Mouse (Mus musculus): ENCODE measurements at regions not wholly inside any gene's neighbourhood (a gene's known extent, or its start where the extent isn't known, plus 50 kb on each side); places are given as distances from the start of the nearest gene placed in this dataset.
"Not testable (repeated sequence)": the region's sequence is repeated elsewhere in the genome, so short reads cannot be mapped to it uniquely, and the experiment has no call there.

DNA sequence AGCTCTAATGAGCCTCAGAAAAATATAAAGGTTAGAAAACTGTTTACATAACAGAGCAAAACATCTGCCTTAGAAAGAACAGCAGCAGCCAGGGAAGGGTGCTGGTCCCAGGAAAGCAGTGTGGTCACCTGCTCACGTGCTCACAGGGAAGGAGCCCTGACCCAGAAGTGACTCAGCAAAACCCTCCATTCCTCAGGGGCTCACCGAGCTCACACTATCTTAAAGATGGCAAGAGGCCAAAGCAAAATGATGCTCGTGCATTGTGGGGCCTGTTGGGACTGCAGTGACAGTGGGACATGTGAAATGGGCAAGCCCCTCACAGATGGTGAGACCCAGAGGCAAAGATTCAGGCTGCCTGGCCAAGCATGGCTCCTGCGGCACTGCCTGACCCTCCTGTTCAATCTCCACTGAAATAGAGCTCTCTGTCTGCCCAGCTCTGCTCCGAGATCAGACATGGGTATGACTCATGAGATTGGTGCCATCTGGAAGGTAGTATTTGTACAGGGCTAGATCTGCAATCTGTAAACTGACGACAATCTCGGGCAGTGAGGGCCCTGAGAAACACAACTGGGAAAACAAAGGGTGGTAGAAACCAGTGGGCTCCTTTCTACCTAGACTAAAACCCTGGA lies 138.4 kb downstream of the Tcp10c start:
- H3K4me2 ChIP-seq; H3K36me3 ChIP-seq (replicated peaks); ATAC-seq (ENCODE audit: insufficient read depth); H3K27ac ChIP-seq (replicated peaks); H3K27me3 ChIP-seq; H3K4me3 ChIP-seq (replicated peaks); H3K9ac ChIP-seq; H3K4me1 ChIP-seq (replicated peaks); H3K9me3 ChIP-seq (replicated peaks): not testable (repeated sequence)
- 25% methylated on average over 3 of the region's 7 CpGs for WGBS (ENCODE audit: insufficient replicate concordance)

DNA sequence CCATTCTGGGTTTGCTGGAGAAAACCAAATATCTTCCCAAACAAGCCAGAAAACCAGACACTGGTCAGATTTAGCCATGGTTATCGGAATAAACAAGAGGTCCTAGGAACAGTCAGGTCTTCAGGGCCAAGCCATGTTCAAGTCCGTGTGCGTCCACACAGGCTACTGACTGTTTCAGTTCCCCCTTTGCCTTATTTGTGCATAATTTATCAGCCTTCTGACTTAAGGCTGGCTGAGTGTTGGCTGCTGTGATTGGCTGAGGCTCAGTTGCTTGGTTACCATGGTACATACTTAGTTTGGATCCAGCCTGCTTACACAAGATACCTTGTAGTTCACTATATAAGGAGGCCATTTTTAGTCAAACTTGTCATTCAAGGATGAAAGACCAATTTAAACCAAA lies 139.5 kb downstream of the Tcp10c start:
- WGBS (ENCODE audit: insufficient replicate concordance), result 67% methylated on average over 3 of the region's 3 CpGs
- ATAC-seq (ENCODE audit: insufficient read depth); H3K4me3 ChIP-seq (replicated peaks); H3K4me2 ChIP-seq; H3K4me1 ChIP-seq (replicated peaks); H3K9ac ChIP-seq; H3K9me3 ChIP-seq (replicated peaks); H3K27me3 ChIP-seq; H3K27ac ChIP-seq (replicated peaks); H3K36me3 ChIP-seq (replicated peaks): not testable (repeated sequence)

DNA sequence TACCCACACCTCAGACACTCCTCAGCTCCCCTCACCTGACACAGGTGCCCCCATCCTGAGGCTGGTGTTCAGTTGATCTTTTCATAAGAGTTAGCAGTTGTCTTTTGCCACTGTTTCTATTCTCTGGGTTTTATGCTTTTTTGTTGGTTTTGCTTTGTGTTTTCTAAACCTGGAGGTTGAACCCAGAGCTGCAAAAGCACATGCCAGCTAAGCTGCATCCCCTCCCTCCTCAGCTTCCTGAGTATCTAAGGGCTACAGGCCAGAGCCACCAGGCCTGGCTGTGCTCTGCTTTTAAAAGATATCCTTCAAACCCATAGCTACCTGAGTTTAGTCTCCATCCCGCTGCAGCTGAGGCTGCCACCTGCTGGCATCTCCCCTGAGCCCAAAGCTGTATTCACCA lies 140.1 kb downstream of the Tcp10c start:
- not testable (repeated sequence) for ATAC-seq (ENCODE audit: insufficient read depth); H3K4me3 ChIP-seq (replicated peaks); H3K36me3 ChIP-seq (replicated peaks); H3K9me3 ChIP-seq (replicated peaks); H3K27me3 ChIP-seq; H3K27ac ChIP-seq (replicated peaks); H3K4me2 ChIP-seq; H3K9ac ChIP-seq; H3K4me1 ChIP-seq (replicated peaks)
- 40% methylated on average over 1 of the region's 1 CpGs for WGBS (ENCODE audit: insufficient replicate concordance)

DNA sequence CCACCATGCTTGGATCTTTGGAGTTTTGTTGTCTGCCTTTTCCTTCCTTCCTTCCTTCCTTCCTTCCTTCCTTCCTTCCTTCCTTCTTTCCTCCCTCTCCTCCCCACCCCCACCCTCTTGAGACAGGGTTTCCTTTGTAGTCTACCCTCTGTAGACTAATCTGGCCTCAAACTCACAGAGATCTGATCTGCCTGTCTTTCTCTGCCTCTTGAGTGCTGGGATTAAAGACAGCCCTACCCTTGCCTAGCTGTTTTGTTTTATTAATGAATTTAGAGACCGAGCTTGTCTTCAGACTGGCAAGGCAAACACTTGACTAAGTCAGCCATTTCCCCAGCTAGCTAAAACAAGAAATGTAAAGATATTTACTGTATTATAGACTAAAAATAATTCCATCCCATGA lies 150.0 kb downstream of the Tcp10c start:
- not testable (repeated sequence) for H3K9ac ChIP-seq; H3K36me3 ChIP-seq (replicated peaks); H3K4me3 ChIP-seq (replicated peaks); H3K27me3 ChIP-seq; H3K9me3 ChIP-seq (replicated peaks); H3K4me1 ChIP-seq (replicated peaks); ATAC-seq (ENCODE audit: insufficient read depth); H3K4me2 ChIP-seq; H3K27ac ChIP-seq (replicated peaks)
- 57% methylated on average over 1 of the region's 1 CpGs for WGBS (ENCODE audit: insufficient replicate concordance)

DNA sequence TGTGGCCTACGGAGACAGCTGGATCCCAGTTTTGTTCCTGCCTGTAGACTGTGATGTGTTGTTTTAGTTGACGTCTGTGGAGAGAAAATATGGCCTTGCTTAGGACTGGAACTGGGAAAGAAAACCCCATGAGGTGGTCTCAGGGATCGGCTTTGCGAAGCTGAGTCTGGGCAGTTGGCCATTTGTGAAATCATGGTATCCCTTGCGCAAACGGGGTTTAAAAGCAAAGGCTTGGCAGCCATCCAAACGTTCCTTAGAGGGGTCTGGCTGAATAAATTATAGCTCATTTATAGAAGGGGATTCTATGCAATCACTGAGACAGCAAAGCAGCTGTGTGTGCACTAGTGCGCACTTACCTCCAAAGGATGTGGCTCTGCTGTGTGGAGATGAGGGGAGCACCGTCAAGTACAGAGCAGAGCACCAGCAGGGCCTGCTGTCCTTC lies 150.5 kb downstream of the Tcp10c start:
- H3K9ac ChIP-seq; H3K27me3 ChIP-seq; H3K9me3 ChIP-seq (replicated peaks); H3K27ac ChIP-seq (replicated peaks); ATAC-seq (ENCODE audit: insufficient read depth); H3K4me2 ChIP-seq; H3K36me3 ChIP-seq (replicated peaks); H3K4me3 ChIP-seq (replicated peaks); H3K4me1 ChIP-seq (replicated peaks): not testable (repeated sequence)
- 52% methylated on average over 8 of the region's 9 CpGs for WGBS (ENCODE audit: insufficient replicate concordance)

DNA sequence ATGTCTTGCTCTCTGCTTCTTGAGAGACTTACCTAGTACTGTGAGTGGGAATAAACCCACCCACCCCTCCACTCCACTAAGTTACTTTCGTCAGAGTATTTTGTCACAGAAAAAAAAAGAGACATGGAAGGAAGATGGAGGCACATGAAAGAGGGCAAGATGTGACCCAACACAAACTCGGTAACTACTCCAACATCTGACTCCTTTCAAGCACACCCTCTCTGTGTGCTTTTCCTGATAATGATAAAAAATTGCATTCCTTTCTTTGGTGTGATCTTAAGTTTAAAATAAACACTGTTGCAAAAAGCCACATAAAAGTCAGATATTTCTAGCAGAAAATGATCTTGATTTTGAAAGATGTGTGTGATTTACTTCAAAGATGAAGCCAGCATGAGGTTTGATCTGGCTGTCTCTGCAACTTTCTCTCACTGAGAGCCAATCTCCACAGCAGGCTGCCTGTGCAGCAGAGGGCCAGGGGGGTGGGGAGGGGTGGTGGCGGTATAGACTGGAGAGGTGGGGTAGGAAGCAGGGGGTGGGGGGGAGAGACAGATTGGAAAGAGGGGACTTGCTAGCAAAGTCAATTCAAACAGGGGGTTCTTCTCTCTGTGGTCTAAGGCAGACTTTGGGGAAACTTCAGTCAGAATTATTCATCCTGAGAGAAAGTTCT lies 153.2 kb downstream of the Tcp10c start:
- not testable (repeated sequence) for ATAC-seq (ENCODE audit: insufficient read depth); H3K9ac ChIP-seq; H3K4me3 ChIP-seq (replicated peaks); H3K27ac ChIP-seq (replicated peaks); H3K4me1 ChIP-seq (replicated peaks); H3K4me2 ChIP-seq; H3K27me3 ChIP-seq; H3K36me3 ChIP-seq (replicated peaks); H3K9me3 ChIP-seq (replicated peaks)
- WGBS (ENCODE audit: insufficient replicate concordance), result 50% methylated on average over 2 of the region's 3 CpGs

DNA sequence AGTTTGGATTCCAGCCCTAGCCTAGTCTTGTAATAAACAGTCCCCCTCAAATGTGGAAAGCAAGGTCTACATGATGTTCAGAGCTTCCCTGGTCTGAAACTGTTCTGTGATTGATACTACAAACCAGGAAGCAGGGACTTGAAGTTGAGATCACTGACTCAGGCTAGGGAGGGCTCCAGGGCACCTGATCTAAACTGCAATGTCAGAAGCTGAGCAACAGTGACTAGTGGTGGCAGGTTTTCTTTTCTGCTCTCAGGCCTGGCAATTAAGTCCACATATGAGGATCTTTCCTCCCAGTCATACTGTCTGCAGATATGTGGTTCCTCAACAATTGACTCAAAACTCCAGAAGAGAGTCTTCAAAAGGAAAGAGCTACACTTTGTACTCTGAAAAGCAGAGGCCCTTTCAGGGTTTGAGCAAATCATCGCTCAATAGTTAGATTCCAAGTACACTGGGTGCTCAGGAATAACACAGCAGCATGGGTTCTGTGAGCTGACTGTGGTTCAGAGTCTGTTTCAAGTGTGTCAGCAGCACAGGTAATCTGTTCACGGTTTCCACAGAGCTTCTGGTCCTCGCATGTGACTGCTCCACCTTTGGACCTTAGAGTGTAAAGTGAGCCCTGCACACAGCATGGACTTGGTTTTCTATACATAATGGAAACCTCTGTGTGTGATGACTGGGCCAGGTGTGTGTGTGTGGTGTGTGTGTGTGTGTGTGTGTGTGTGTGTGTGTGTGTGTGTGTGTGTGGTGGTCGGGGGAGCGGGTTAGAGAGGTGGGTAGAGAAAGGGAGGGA lies 165.2 kb downstream of the Tcp10c start:
- H3K9me3 ChIP-seq (replicated peaks); H3K36me3 ChIP-seq (replicated peaks); H3K27ac ChIP-seq (replicated peaks); H3K9ac ChIP-seq; ATAC-seq (ENCODE audit: insufficient read depth); H3K4me3 ChIP-seq (replicated peaks); H3K27me3 ChIP-seq; H3K4me1 ChIP-seq (replicated peaks); H3K4me2 ChIP-seq: not testable (repeated sequence)
- 64% methylated on average over 5 of the region's 5 CpGs for WGBS (ENCODE audit: insufficient replicate concordance)

DNA sequence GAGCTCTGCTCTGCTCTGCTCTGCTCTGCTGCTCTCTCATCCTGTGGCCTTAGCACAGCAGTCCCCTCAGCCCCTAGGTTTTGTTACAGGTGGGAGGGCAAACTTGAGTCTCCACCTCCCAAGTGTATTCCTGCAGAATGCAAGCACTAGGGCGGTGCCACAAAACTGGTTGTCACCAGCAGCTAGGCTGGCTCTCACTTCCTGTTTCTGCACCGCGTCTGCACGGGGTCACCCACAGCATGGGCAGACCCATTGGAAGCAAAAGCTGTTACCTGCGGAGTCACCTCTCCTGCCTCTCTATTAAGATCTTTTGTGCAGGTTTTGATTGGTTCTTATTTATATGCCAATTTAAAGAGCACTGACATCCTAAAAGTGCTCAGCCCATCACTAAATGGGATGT lies 178.2 kb downstream of the Tcp10c start:
- 27% methylated on average over 5 of the region's 5 CpGs for WGBS (ENCODE audit: insufficient replicate concordance)
- H3K27me3 ChIP-seq; H3K4me1 ChIP-seq (replicated peaks); H3K9ac ChIP-seq; H3K36me3 ChIP-seq (replicated peaks); ATAC-seq (ENCODE audit: insufficient read depth); H3K4me3 ChIP-seq (replicated peaks); H3K9me3 ChIP-seq (replicated peaks); H3K27ac ChIP-seq (replicated peaks); H3K4me2 ChIP-seq: not testable (repeated sequence)

DNA sequence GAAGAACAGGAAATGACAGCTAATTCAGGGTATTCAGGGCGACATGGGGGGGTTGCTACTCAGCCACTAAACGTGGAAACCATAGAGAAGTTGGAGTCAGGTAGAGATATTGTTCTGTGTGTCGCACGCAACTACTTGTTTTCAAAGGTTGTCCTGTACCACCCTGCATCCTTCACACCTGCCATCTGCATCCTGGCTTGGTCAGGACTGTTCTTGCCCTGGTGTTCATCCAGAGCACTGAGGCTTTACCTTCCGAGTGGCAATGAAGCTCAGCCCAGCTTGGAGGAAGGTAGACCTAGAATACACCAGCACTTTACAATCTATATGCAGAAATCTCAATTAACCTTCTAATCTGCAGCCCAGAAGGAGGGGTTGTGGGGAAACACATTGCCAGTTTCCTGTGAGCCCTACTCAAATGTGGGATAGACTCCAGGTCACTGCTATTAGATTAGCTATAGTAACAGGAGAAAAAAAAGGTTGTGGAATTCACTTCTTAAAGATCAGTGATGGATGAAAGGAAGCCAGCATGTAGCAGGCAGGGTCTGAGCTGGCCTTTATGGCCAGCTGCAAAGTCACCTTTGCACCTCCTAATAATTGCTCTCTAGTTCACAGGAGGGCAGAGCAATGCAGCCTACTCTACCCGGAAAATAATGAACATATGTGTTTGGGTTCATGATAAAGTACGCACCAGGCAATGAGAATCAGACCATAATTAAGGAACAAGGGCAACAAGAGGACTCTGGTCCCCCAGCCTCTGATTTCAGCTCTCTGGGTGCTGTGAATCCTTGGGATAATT lies 186.3 kb downstream of the Tcp10c start:
- Histone ChIP-seq H3K27ac (replicated peaks) (no peak overlapping the region), H3K9me3 (replicated peaks) (peaks cover 16% of the 10 kb centered on the region), H3K36me3 (replicated peaks) (no peaks in the 10 kb centered on the region), H3K9ac (no peak overlapping the region), H3K4me3 (replicated peaks) (no peak overlapping the region), H3K27me3 (no peaks in the 10 kb centered on the region), H3K4me2 (no peak overlapping the region), H3K4me1 (replicated peaks) (no peaks in the 10 kb centered on the region)
- 59% methylated on average over 7 of the region's 7 CpGs for WGBS (ENCODE audit: insufficient replicate concordance)
- ATAC-seq (ENCODE audit: insufficient read depth), result no peak

DNA sequence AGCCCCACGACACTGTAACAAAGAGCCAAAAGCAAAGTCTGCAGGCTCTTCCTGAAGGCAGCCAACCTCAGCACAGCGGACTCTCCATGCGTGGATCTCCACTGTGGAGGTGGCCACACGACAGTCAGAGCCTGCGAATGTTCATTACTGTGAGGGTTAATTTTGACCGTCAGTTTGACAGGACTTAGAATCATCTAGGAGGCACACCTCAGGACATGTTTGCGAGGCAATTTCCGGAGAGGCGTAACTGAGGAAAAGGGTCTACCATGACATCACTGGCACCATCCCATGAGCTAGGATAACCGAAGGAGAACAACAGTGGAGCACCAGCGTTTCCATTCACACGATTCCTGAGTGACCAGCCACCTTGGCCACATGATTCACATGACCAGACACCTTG lies 186.9 kb downstream of the Tcp10c start:
- H3K36me3 ChIP-seq (replicated peaks), result no peaks in the 10 kb centered on the region
- no peak overlapping the region for H3K27ac ChIP-seq (replicated peaks)
- ATAC-seq (ENCODE audit: insufficient read depth), result no peak
- no peak overlapping the region for H3K9ac ChIP-seq
- WGBS (ENCODE audit: insufficient replicate concordance), result 51% methylated on average over 12 of the region's 12 CpGs
- no peak overlapping the region for H3K4me2 ChIP-seq
- H3K4me1 ChIP-seq (replicated peaks), result no peaks in the 10 kb centered on the region
- no peaks in the 10 kb centered on the region for H3K27me3 ChIP-seq
- peaks cover 16% of the 10 kb centered on the region for H3K9me3 ChIP-seq (replicated peaks)
- H3K4me3 ChIP-seq (replicated peaks), result no peak overlapping the region

DNA sequence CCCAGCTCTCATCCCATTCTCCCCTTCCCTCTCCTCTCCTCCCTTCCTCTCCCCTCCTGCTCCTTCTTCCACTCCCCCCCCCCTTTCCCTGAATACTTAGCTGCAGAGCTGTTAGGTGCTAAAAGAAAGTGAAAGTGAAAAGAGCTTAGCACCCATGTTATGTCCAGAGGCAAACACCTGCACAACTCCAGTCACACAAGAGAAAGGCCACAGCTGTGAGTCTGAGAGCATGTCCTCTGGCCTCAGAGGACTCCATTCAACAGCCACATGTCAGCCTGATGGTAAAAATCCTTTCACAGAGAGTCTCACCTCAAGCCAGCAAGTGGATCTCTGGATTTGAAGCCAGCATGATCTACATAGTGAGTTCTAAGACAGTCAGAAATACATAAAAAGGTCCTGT lies 187.9 kb downstream of the Tcp10c start:
- no peak for ATAC-seq (ENCODE audit: insufficient read depth)
- no peak overlapping the region for H3K4me3 ChIP-seq (replicated peaks)

More for the DNA sequence above, 187.9 kb downstream of the Tcp10c start:
- Histone ChIP-seq H3K4me1 (replicated peaks) (no peaks in the 10 kb centered on the region), H3K4me2 (no peak overlapping the region), H3K27me3 (no peaks in the 10 kb centered on the region), H3K9ac (no peak overlapping the region), H3K27ac (replicated peaks) (no peak overlapping the region), H3K36me3 (replicated peaks) (no peaks in the 10 kb centered on the region), H3K9me3 (replicated peaks) (peaks cover 22% of the 10 kb centered on the region)

Measured in liver, embryonic 15.5 days (tissue).